Mouse (Mus musculus) G1E (cell line): Measurements from ENCODE around the gene Dcdc2c.

ENCODE experiments used
- CTCF ChIP-seq: IDR thresholded peaks from 2 replicates; pipeline ENCODE4 v1.5.1; 2012; ENCODE audit warnings: low read depth, low read length, inconsistent platforms, mixed read lengths
- GATA1 ChIP-seq: IDR thresholded peaks from 2 replicates; pipeline ENCODE4 v1.6.1; 2012; ENCODE audit warnings: borderline replicate concordance, low read length, inconsistent platforms, mixed read lengths
- GATA2 ChIP-seq: IDR thresholded peaks from 2 replicates; pipeline ENCODE4 v1.6.1; 2012; ENCODE audit warnings: low read depth, low read length, inconsistent platforms, borderline replicate concordance
- POLR2AphosphoS5 ChIP-seq: IDR thresholded peaks from 2 replicates; pipeline ENCODE4 v1.6.1; 2012; ENCODE audit warnings: low read depth, low read length, inconsistent platforms; ENCODE audit not compliant: insufficient replicate concordance
- TAL1 ChIP-seq: conservative IDR thresholded peaks from 2 replicates; pipeline ENCODE4 v1.6.1; 2012; ENCODE audit warnings: low read depth, low read length, inconsistent platforms, mixed read lengths

DNA sequence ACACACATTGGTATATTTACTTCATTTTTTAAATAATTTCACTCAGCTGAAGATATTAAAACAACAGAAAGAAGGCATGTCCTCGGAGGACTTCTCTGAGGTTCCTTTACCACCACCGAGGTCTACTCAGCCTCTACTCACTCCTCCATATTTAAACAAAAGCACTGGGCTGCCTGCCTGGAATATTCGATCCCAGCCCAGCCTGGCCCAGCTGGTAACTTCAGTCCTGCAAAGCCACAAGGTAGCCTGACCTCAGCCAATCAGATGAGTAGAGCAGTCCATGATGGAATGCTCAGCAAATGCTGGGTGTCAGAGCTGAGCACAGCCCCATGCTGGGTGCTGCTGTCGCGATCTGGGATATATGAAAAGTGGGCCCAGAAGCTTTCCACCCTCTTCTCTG lies 115.7 kb downstream of the Dcdc2c start:
- TF ChIP-seq CTCF (no peak), POLR2AphosphoS5 (no peak), TAL1 (no peak), GATA1 (no peak), GATA2 (no peak)
